Mouse (Mus musculus) intestine, embryonic 14.5 days (tissue): ENCODE results near the gene Tescl. TPM values are rescaled to one million over a fixed set of nuclear protein-coding genes. Genes with fewer than 3 reads are reported as not detected.

Source experiments
- ATAC-seq: fragments of 200-750 bp; cut with Nextera tagmentation; replicated peaks from 2 replicates; pipeline ENCODE4 v1.8.0; 2017; ENCODE audit warnings: low read depth, moderate number of reproducible peaks, moderate TSS enrichment, moderate library complexity; ENCODE audit not compliant: low FRiP score, low TSS enrichment
- DNase-seq: peaks from one replicate; pipeline ENCODE4 v3.0.0-alpha.2; 2018; ENCODE audit warnings: low spot score
- H3K27ac ChIP-seq: fragments of 300-500 bp; sonication (generic); 2 replicates; pipeline ENCODE4 v1.5.1; 2014; ENCODE audit warnings: low read depth, mild to moderate bottlenecking, control low read depth
- H3K27me3 ChIP-seq: fragments of 300-500 bp; sonication (generic); replicated peaks from 2 replicates; pipeline ENCODE4 v1.6.1; 2014; ENCODE audit warnings: low read length, control low read depth; ENCODE audit not compliant: control insufficient read depth, insufficient read depth
- H3K36me3 ChIP-seq: fragments of 300-500 bp; sonication (generic); 2 replicates; pipeline ENCODE4 v1.6.1; 2014; ENCODE audit warnings: low read length, control low read depth; ENCODE audit not compliant: control insufficient read depth, insufficient read depth
- H3K4me1 ChIP-seq: fragments of 300-500 bp; sonication (generic); replicated peaks from 2 replicates; pipeline ENCODE4 v1.6.1; 2014; ENCODE audit warnings: low read length, control low read depth, mixed read lengths; ENCODE audit not compliant: control insufficient read depth, insufficient read depth
- H3K4me2 ChIP-seq: fragments of 300-500 bp; sonication (generic); 2 replicates; pipeline ENCODE4 v1.6.1; 2014; ENCODE audit warnings: low read length
- H3K4me3 ChIP-seq: fragments of 300-500 bp; sonication (generic); 2 replicates; pipeline ENCODE4 v1.5.1; 2014; ENCODE audit warnings: low read depth, low read length, control low read depth, mixed read lengths
- H3K9ac ChIP-seq: fragments of 300-500 bp; sonication (generic); 2 replicates; pipeline ENCODE4 v1.6.1; 2014; ENCODE audit warnings: mild to moderate bottlenecking, low read length
- H3K9me3 ChIP-seq: fragments of 300-500 bp; sonication (generic); 2 replicates; pipeline ENCODE4 v1.6.1; 2016; ENCODE audit warnings: low read length, control low read depth; ENCODE audit not compliant: control insufficient read depth
- WGBS: fragments of 180-500 bp; shearing (Covaris S2); extraction: QIAGEN DNeasy Blood & Tissue Kit; methylation state at CpG from one replicate; pipeline ENCODE4 v1.1.7; 2014; 5-methylcytosine and 5-hydroxymethylcytosine counted together
- polyA plus RNA-seq: library from polyadenylated mRNA; unstranded; fragments of >200 nt; fragmentation: Nextera tagmentation; extraction: Ambion mirVana; gene quantifications from 2 replicates; pipeline ENCODE4 v1.2.1, GENCODE M21; 2014

Tescl gene
- polyA plus RNA-seq, 1 experiment from 2014 or later: not detected

DNA sequence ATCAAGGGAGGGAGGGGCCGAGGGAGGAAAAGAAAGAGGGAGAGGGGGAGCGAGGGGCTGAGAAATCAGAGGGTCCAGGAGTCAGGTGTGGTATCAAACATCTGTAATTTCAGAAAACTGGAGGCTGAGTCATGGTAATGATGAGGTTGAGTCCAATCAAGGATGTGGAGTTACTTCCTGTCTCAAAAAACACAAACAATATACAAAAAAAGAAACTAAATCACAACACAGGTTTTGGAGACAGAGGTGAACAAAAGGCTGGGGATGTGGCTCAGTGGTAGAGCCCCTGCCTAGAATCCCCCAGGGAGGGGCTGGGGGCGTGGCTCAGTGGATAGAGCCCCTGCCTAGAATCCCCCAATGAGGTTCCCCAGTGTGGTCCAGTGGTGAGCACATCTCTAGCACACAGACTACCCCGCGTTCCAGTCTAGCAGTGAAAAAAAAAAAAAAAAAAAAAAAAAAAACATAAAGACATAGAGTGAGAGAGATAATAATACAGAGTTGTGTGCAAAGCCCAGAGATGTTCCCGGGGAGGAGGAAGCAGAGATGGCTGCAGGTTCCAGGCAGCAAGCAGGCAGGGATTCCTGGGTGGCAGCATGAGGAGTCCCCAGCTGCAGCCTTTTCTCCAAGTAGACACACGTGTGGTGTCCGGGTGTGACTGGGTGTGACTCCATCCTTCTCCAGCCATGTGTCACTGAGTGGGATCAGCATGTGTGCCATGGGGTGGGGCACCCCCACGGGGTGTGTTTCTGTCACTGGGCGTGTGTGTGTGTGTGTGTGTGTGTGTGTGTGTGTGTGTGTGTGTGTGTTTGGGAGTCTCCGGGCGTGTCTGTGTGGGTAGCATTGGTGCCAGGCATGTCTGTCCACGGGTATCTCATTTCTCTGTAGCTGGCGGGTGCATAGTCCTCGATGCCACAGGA, 33.2 kb upstream of the Tescl start:
- no peak overlapping the region for H3K9ac ChIP-seq
- H3K27ac ChIP-seq: no peak overlapping the region
- no peak for ATAC-seq
- DNase-seq: no peak
- no peaks in the 10 kb centered on the region for H3K9me3 ChIP-seq
- no peaks in the 10 kb centered on the region for H3K36me3 ChIP-seq
- no peak overlapping the region for H3K4me3 ChIP-seq
- H3K27me3 ChIP-seq: no peaks in the 10 kb centered on the region
- H3K4me1 ChIP-seq: 0 out of 2 replicates have a peak, but pooled peaks cover 4% of the 10 kb centered on the region
- 71% methylated on average over 15 of the region's 15 CpGs for WGBS
- no peak overlapping the region for H3K4me2 ChIP-seq

DNA sequence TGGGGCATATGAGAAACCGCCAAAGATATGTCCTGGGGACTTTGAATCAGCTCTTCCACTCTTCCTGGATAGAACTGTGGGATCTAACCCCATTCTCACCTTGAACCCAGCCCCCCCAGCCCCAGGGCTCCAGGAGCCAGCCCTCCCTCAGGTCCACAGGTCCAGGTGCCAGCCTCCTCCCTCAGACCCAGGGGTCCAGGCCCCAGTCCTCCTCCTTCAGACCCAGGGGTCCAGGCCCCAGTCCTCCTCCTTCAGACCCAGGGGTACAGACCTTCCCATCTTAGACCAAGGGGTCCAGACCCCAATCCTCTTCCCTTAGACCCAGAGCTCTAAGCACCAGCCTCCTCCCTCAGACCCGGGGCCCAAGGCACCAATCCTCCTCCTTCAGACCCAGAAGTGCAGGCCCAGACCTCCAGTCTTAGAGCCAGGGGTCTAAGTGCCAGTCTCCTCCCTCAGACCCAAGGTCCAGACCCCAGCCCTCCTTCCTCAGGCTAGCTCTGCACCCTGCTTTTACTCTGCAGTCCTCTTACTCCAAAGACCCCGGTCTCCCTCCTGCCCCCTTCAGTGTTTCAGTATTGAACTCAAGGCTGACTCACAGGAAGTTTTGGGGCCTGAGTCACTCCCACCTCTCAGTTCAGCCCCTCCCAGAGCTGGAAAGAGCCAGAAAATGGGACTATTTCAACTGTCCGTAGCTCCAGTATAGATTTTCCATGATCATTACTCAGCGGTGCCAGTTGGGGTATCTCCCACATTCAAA, 31.7 kb upstream of the Tescl start:
- Histone ChIP-seq H3K9me3 (0 out of 2 replicates have a peak, but pooled peaks cover 3% of the 10 kb centered on the region), H3K36me3 (no peaks in the 10 kb centered on the region), H3K4me2 (no peak overlapping the region), H3K4me1 (0 out of 2 replicates have a peak, but pooled peaks cover 4% of the 10 kb centered on the region), H3K4me3 (no peak overlapping the region), H3K9ac (no peak overlapping the region), H3K27ac (no peak overlapping the region), H3K27me3 (no peaks in the 10 kb centered on the region)
- ATAC-seq (no peak), DNase-seq (no peak)
- WGBS: 77% methylated on average over 5 of the region's 5 CpGs

DNA sequence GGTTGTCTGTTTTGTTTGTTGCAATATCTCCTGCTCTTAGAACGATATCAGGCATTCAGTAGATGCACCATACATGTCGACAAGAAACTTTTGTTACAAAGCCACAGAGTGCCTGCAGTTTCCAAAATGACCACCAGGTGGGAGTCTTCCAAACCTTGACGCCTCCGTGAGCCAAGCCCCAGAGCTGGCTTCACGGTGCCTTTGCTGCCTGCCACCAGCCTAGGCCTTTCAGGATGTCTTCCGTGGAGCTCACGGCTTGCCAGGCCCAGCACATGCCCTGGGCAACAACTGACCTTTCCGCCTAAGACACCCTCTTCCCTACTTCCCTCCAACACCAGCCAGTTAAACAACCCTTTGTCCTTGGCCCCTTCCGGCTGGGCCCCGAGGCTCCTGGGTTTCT, 31.1 kb upstream of the Tescl start:
- Histone ChIP-seq H3K4me2 (no peak overlapping the region), H3K27ac (no peak overlapping the region), H3K4me1 (no peaks in the 10 kb centered on the region), H3K27me3 (no peaks in the 10 kb centered on the region), H3K36me3 (no peaks in the 10 kb centered on the region), H3K9ac (no peak overlapping the region), H3K9me3 (0 out of 2 replicates have a peak, but pooled peaks cover 3% of the 10 kb centered on the region), H3K4me3 (no peak overlapping the region)
- peak; percentile 96 for DNase-seq
- ATAC-seq: no peak
- WGBS: 22% methylated on average over 10 of the region's 10 CpGs

DNA sequence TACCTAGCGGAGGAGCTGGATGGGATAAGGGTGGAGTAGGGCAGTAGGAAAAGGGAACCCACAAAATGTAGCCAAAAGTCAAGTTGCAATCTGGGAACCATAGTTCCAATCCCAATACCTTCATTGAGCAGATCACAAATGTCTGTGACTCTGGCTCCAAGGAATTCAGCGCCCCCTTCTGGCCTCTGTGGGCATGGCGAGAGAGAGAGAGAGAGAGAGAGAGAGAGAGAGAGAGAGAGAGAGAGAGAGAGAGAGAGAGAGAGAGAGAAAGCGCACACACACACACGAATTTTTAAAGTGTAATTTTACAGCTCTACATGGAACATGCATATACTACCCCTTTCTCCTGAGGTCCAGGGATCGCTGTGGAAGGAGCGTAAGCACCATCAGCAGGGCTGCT, 29.5 kb upstream of the Tescl start:
- H3K4me3 ChIP-seq: no peak overlapping the region
- DNase-seq (no peak), ATAC-seq (no peak)
- no peaks in the 10 kb centered on the region for H3K27me3 ChIP-seq
- no peaks in the 10 kb centered on the region for H3K4me1 ChIP-seq
- H3K27ac ChIP-seq: no peak overlapping the region
- no peak overlapping the region for H3K4me2 ChIP-seq
- 0 out of 2 replicates have a peak, but pooled peaks cover 3% of the 10 kb centered on the region for H3K9me3 ChIP-seq
- H3K9ac ChIP-seq: no peak overlapping the region
- 21% methylated on average over 7 of the region's 7 CpGs for WGBS
- H3K36me3 ChIP-seq: no peaks in the 10 kb centered on the region

DNA sequence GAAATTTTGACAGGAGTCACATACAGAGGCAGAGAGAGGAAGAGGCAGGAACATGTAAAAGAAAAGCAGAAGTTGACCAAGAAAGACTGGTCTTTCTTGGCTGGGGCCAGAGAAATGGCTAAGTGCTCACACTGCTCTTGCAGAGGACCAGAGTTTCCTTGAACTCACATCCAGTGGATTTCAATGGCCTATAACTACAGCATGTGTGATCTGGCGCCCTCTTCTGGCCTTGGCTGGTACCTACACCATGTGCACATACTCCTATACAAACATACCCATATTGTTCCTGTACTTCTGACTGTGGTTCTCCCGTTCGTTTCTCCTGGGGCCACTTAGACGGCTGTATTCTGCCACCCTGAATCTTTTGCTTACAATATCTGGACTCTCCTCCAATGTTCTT, 27.3 kb upstream of the Tescl start:
- no peaks in the 10 kb centered on the region for H3K36me3 ChIP-seq
- no peak overlapping the region for H3K4me3 ChIP-seq
- no peaks in the 10 kb centered on the region for H3K4me1 ChIP-seq
- ATAC-seq (no peak), DNase-seq (no peak)
- no peak overlapping the region for H3K4me2 ChIP-seq
- no peaks in the 10 kb centered on the region for H3K27me3 ChIP-seq
- H3K9ac ChIP-seq: no peak overlapping the region
- H3K9me3 ChIP-seq: 0 out of 2 replicates have a peak, but pooled peaks cover 3% of the 10 kb centered on the region
- WGBS: 64% methylated on average over 4 of the region's 4 CpGs
- H3K27ac ChIP-seq: no peak overlapping the region

DNA sequence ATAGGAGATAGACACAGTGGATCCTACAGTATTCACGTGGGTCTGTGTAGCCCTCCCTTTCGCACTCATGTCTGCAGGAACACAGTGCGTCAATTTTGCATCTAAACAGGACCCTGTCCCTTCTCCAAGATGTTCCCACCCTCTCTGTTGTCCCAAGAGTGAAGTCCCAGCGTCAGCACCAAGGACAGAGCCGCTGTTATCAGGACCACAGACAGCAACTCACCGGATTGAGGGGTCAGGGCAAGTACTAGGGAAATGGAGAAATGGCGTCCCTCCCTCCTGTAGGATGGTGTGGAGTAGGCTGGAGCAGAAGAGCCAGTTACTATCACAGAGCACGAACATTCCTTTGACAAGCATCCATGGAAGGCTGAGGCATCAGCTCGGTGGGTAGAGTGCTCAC, 25.5 kb upstream of the Tescl start:
- DNase-seq: peak; percentile 96
- no peaks in the 10 kb centered on the region for H3K36me3 ChIP-seq
- no peaks in the 10 kb centered on the region for H3K27me3 ChIP-seq
- no peak overlapping the region for H3K4me3 ChIP-seq
- H3K4me2 ChIP-seq: no peak overlapping the region
- no peaks in the 10 kb centered on the region for H3K4me1 ChIP-seq
- no peak overlapping the region for H3K27ac ChIP-seq
- 0 out of 2 replicates have a peak, but pooled peaks cover 3% of the 10 kb centered on the region for H3K9me3 ChIP-seq
- no peak for ATAC-seq
- 26% methylated on average over 9 of the region's 9 CpGs for WGBS
- no peak overlapping the region for H3K9ac ChIP-seq

DNA sequence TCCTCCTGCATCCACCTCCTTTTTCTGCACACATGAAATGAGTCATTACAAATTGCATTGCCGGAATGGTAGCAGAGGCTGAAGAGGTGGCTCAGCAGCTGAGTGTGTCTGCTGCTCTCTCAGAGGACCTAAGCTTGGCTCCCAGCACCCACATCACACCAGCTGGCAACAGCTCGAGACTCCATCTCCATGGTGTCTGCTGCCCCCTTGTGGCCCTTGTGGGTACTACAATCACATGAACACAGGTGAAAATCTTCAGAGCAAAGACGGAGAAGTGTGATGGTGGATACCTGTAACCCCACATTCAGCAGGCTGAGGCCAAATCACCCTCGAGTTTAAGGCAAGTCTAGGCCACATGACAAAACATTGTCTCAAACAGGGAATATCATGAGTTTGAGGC, 24.2 kb upstream of the Tescl start:
- DNase-seq (no peak), ATAC-seq (no peak)
- Histone ChIP-seq H3K4me2 (no peak overlapping the region), H3K36me3 (no peaks in the 10 kb centered on the region), H3K9me3 (0 out of 2 replicates have a peak, but pooled peaks cover 3% of the 10 kb centered on the region), H3K9ac (no peak overlapping the region), H3K27ac (no peak overlapping the region), H3K4me1 (no peaks in the 10 kb centered on the region), H3K27me3 (no peaks in the 10 kb centered on the region), H3K4me3 (no peak overlapping the region)
- whole genome bisulfite sequencing: 48% methylated on average over 4 of the region's 4 CpGs

DNA sequence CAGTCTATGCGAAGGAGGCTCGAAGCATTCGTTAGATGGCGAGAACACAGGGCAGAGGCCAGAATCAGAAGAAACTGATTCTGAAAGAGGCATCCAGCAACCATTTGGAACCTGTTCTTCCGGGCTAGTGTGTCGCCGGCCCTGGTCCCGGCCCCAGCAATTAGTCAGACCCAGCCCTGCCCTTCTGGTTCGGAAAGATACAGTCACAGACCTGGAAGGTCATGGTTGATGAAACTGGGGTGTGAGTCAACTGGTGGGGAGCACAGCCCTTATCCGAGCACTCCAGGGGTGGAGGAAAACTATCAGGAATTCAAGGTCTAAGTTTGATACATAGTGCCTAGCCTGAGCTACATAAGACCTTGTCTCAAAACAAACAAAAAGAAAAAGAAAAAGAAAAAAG, 22.3 kb upstream of the Tescl start:
- Histone ChIP-seq H3K4me2 (no peak overlapping the region), H3K9ac (no peak overlapping the region), H3K27me3 (no peaks in the 10 kb centered on the region), H3K9me3 (0 out of 2 replicates have a peak, but pooled peaks cover 2% of the 10 kb centered on the region), H3K4me1 (no peaks in the 10 kb centered on the region), H3K4me3 (no peak overlapping the region), H3K27ac (no peak overlapping the region), H3K36me3 (no peaks in the 10 kb centered on the region)
- DNase-seq: no peak
- WGBS: 82% methylated on average over 10 of the region's 10 CpGs
- no peak for ATAC-seq
